Mouse (Mus musculus): Measurements from ENCODE around the gene Pwwp2b. TPM values are rescaled to one million over a fixed set of nuclear protein-coding genes. Genes with fewer than 3 reads are reported as not detected.

Gene Pwwp2b
- polyA plus RNA-seq, 1 experiment from 2014 or later = 11.6 TPM

- ATAC-seq (ENCODE audit: low read depth) (no peak; the same call in 1 of the 2 replicates), DNase-seq (ENCODE audit: low spot score) (peak; percentile 51)
- Histone ChIP-seq H3K4me1 (ENCODE audit: control insufficient read depth, insufficient read depth, low read length) (no peaks in the 10 kb centered on the region; the same call in none of the 2 replicates), H3K4me3 (ENCODE audit: low read depth, low read length) (no peak overlapping the region), H3K9me3 (ENCODE audit: control insufficient read depth, low read length) (no peaks in the 10 kb centered on the region), H3K9ac (ENCODE audit: low read depth, low read length) (no peak overlapping the region), H3K4me2 (ENCODE audit: low read depth, low read length) (no peak overlapping the region), H3K27me3 (replicated peaks; ENCODE audit: control insufficient read depth, insufficient read depth, low read length) (no peaks in the 10 kb centered on the region), H3K36me3 (ENCODE audit: control insufficient read depth, insufficient read depth, low read length) (no peaks in the 10 kb centered on the region), H3K27ac (replicated peaks; ENCODE audit: low read depth, low read length) (no peak overlapping the region)
- WGBS = 39% methylated on average over 2 of the region's 2 CpGs
These were observed 28.0 kb upstream of the Pwwp2b start for GRCm38 (mm10) chr7:139220303-139220702.

- ATAC-seq (ENCODE audit: low read depth) (no peak), DNase-seq (ENCODE audit: low spot score) (no peak)
- no peak overlapping the region for H3K4me2 ChIP-seq (ENCODE audit: low read depth, low read length)
- H3K9ac ChIP-seq (ENCODE audit: low read depth, low read length) = no peak overlapping the region
- no peak overlapping the region for H3K4me3 ChIP-seq (ENCODE audit: low read depth, low read length)
- H3K27me3 ChIP-seq (replicated peaks; ENCODE audit: control insufficient read depth, insufficient read depth, low read length) = no peaks in the 10 kb centered on the region
- no peaks in the 10 kb centered on the region for H3K9me3 ChIP-seq (ENCODE audit: control insufficient read depth, low read length)
- no peaks in the 10 kb centered on the region for H3K36me3 ChIP-seq (ENCODE audit: control insufficient read depth, insufficient read depth, low read length)
- H3K27ac ChIP-seq (replicated peaks; ENCODE audit: low read depth, low read length) = no peak overlapping the region
- WGBS = 86% methylated on average over 5 of the region's 5 CpGs
- H3K4me1 ChIP-seq (ENCODE audit: control insufficient read depth, insufficient read depth, low read length) = no peaks in the 10 kb centered on the region; the same call in none of the 2 replicates
These were observed 27.2 kb upstream of the Pwwp2b start for GRCm38 (mm10) chr7:139221072-139221471.

- H3K36me3 ChIP-seq (ENCODE audit: control insufficient read depth, insufficient read depth, low read length) = no peaks in the 10 kb centered on the region
- H3K27ac ChIP-seq (replicated peaks; ENCODE audit: low read depth, low read length) = no peak overlapping the region
- H3K27me3 ChIP-seq (replicated peaks; ENCODE audit: control insufficient read depth, insufficient read depth, low read length) = no peaks in the 10 kb centered on the region
- 74% methylated on average over 2 of the region's 2 CpGs for WGBS
- DNase-seq (ENCODE audit: low spot score) (no peak), ATAC-seq (ENCODE audit: low read depth) (no peak)
- H3K9me3 ChIP-seq (ENCODE audit: control insufficient read depth, low read length) = no peaks in the 10 kb centered on the region
- H3K4me3 ChIP-seq (ENCODE audit: low read depth, low read length) = no peak overlapping the region
- no peak overlapping the region for H3K4me2 ChIP-seq (ENCODE audit: low read depth, low read length)
- H3K9ac ChIP-seq (ENCODE audit: low read depth, low read length) = no peak overlapping the region
- no peaks in the 10 kb centered on the region; the same call in none of the 2 replicates for H3K4me1 ChIP-seq (ENCODE audit: control insufficient read depth, insufficient read depth, low read length)
These were observed 26.4 kb upstream of the Pwwp2b start for GRCm38 (mm10) chr7:139221856-139222255.

- no peak overlapping the region for H3K27ac ChIP-seq (replicated peaks; ENCODE audit: low read depth, low read length)
- 76% methylated on average over 4 of the region's 4 CpGs for WGBS
- H3K4me1 ChIP-seq (ENCODE audit: control insufficient read depth, insufficient read depth, low read length) = no peaks in the 10 kb centered on the region; the same call in none of the 2 replicates
- H3K4me3 ChIP-seq (ENCODE audit: low read depth, low read length) = no peak overlapping the region
- H3K27me3 ChIP-seq (replicated peaks; ENCODE audit: control insufficient read depth, insufficient read depth, low read length) = no peaks in the 10 kb centered on the region
- no peaks in the 10 kb centered on the region for H3K9me3 ChIP-seq (ENCODE audit: control insufficient read depth, low read length)
- no peaks in the 10 kb centered on the region for H3K36me3 ChIP-seq (ENCODE audit: control insufficient read depth, insufficient read depth, low read length)
- DNase-seq (ENCODE audit: low spot score) (no peak), ATAC-seq (ENCODE audit: low read depth) (no peak)
- H3K4me2 ChIP-seq (ENCODE audit: low read depth, low read length) = no peak overlapping the region
- H3K9ac ChIP-seq (ENCODE audit: low read depth, low read length) = no peak overlapping the region
These were observed 25.9 kb upstream of the Pwwp2b start for GRCm38 (mm10) chr7:139222341-139222740.

GRCm38 (mm10) chr7:139224070-139224469 is 24.2 kb upstream of the Pwwp2b start:
- H3K36me3 ChIP-seq (ENCODE audit: control insufficient read depth, insufficient read depth, low read length) = no peaks in the 10 kb centered on the region
- no peak overlapping the region for H3K4me2 ChIP-seq (ENCODE audit: low read depth, low read length)
- H3K9ac ChIP-seq (ENCODE audit: low read depth, low read length) = no peak overlapping the region
- no peak for ATAC-seq (ENCODE audit: low read depth)
- no peaks in the 10 kb centered on the region; the same call in none of the 2 replicates for H3K4me1 ChIP-seq (ENCODE audit: control insufficient read depth, insufficient read depth, low read length)
- no peak overlapping the region for H3K27ac ChIP-seq (replicated peaks; ENCODE audit: low read depth, low read length)
- DNase-seq (ENCODE audit: low spot score) = no peak
- no peaks in the 10 kb centered on the region for H3K9me3 ChIP-seq (ENCODE audit: control insufficient read depth, low read length)
- 71% methylated on average over 1 of the region's 1 CpGs for WGBS
- H3K4me3 ChIP-seq (ENCODE audit: low read depth, low read length) = no peak overlapping the region
- no peaks in the 10 kb centered on the region for H3K27me3 ChIP-seq (replicated peaks; ENCODE audit: control insufficient read depth, insufficient read depth, low read length)

GRCm38 (mm10) chr7:139224725-139225124 is 23.6 kb upstream of the Pwwp2b start:
- no peak for ATAC-seq (ENCODE audit: low read depth)
- no peaks in the 10 kb centered on the region for H3K9me3 ChIP-seq (ENCODE audit: control insufficient read depth, low read length)

GRCm38 (mm10) chr7:139226416-139226815 is 21.9 kb upstream of the Pwwp2b start:
- H3K36me3 ChIP-seq (ENCODE audit: control insufficient read depth, insufficient read depth, low read length) = no peaks in the 10 kb centered on the region
- H3K27ac ChIP-seq (replicated peaks; ENCODE audit: low read depth, low read length) = no peak overlapping the region
- H3K9me3 ChIP-seq (ENCODE audit: control insufficient read depth, low read length) = no peaks in the 10 kb centered on the region
- ATAC-seq (ENCODE audit: low read depth) (no peak), DNase-seq (ENCODE audit: low spot score) (no peak)
- H3K4me1 ChIP-seq (ENCODE audit: control insufficient read depth, insufficient read depth, low read length) = no peaks in the 10 kb centered on the region; the same call in 1 of the 2 replicates
- 83% methylated on average over 7 of the region's 7 CpGs for WGBS
- H3K27me3 ChIP-seq (replicated peaks; ENCODE audit: control insufficient read depth, insufficient read depth, low read length) = no peaks in the 10 kb centered on the region
- H3K4me2 ChIP-seq (ENCODE audit: low read depth, low read length) = no peak overlapping the region
- H3K9ac ChIP-seq (ENCODE audit: low read depth, low read length) = no peak overlapping the region
- no peak overlapping the region for H3K4me3 ChIP-seq (ENCODE audit: low read depth, low read length)

More at GRCm38 (mm10) chr7:139224725-139225124, 23.6 kb upstream of the Pwwp2b start:
- no peak overlapping the region for H3K9ac ChIP-seq (ENCODE audit: low read depth, low read length)
- no peak overlapping the region for H3K4me2 ChIP-seq (ENCODE audit: low read depth, low read length)
- H3K4me3 ChIP-seq (ENCODE audit: low read depth, low read length) = no peak overlapping the region
- H3K27ac ChIP-seq (replicated peaks; ENCODE audit: low read depth, low read length) = no peak overlapping the region
- DNase-seq (ENCODE audit: low spot score) = no peak
- WGBS = 68% methylated on average over 8 of the region's 8 CpGs
- H3K36me3 ChIP-seq (ENCODE audit: control insufficient read depth, insufficient read depth, low read length) = no peaks in the 10 kb centered on the region
- no peaks in the 10 kb centered on the region; the same call in 1 of the 2 replicates for H3K4me1 ChIP-seq (ENCODE audit: control insufficient read depth, insufficient read depth, low read length)
- no peaks in the 10 kb centered on the region for H3K27me3 ChIP-seq (replicated peaks; ENCODE audit: control insufficient read depth, insufficient read depth, low read length)

GRCm38 (mm10) chr7:139228447-139229171 is 19.7 kb upstream of the Pwwp2b start:
- H3K27ac ChIP-seq (replicated peaks; ENCODE audit: low read depth, low read length) = no peak overlapping the region
- no peak overlapping the region for H3K4me3 ChIP-seq (ENCODE audit: low read depth, low read length)
- no peak for ATAC-seq (ENCODE audit: low read depth)
- H3K36me3 ChIP-seq (ENCODE audit: control insufficient read depth, insufficient read depth, low read length) = no peaks in the 10 kb centered on the region
- 66% methylated on average over 6 of the region's 6 CpGs for WGBS
- no peaks in the 10 kb centered on the region for H3K9me3 ChIP-seq (ENCODE audit: control insufficient read depth, low read length)
- H3K27me3 ChIP-seq (replicated peaks; ENCODE audit: control insufficient read depth, insufficient read depth, low read length) = no peaks in the 10 kb centered on the region
- no peak for DNase-seq (ENCODE audit: low spot score)
- H3K4me1 ChIP-seq (ENCODE audit: control insufficient read depth, insufficient read depth, low read length) = no peaks in the 10 kb centered on the region; the same call in 1 of the 2 replicates
- no peak overlapping the region for H3K4me2 ChIP-seq (ENCODE audit: low read depth, low read length)
- no peak overlapping the region for H3K9ac ChIP-seq (ENCODE audit: low read depth, low read length)

- Histone ChIP-seq H3K4me1 (ENCODE audit: control insufficient read depth, insufficient read depth, low read length) (peaks cover 11% of the 10 kb centered on the region), H3K27me3 (replicated peaks; ENCODE audit: control insufficient read depth, insufficient read depth, low read length) (no peaks in the 10 kb centered on the region), H3K4me2 (ENCODE audit: low read depth, low read length) (no peak overlapping the region), H3K4me3 (ENCODE audit: low read depth, low read length) (no peak overlapping the region), H3K36me3 (ENCODE audit: control insufficient read depth, insufficient read depth, low read length) (no peaks in the 10 kb centered on the region), H3K27ac (replicated peaks; ENCODE audit: low read depth, low read length) (no peak overlapping the region), H3K9ac (ENCODE audit: low read depth, low read length) (no peak overlapping the region), H3K9me3 (ENCODE audit: control insufficient read depth, low read length) (no peaks in the 10 kb centered on the region)
- DNase-seq (ENCODE audit: low spot score) = no peak
- ATAC-seq (ENCODE audit: low read depth) = no peak
- WGBS = 74% methylated on average over 5 of the region's 5 CpGs
These were observed 18.4 kb upstream of the Pwwp2b start for GRCm38 (mm10) chr7:139229837-139230236.

All from embryonic facial prominence, embryonic 14.5 days (tissue).